Mouse (Mus musculus) stomach, embryonic 14.5 days (tissue): ENCODE data around the gene Hist1h4a. TPM values are rescaled to one million over a fixed set of nuclear protein-coding genes. Genes with fewer than 3 reads are reported as not detected.

Experiments used
- ATAC-seq: fragments of 200-750 bp; cut with Nextera tagmentation; 2 replicates; pipeline ENCODE4 v1.8.0; 2017; ENCODE audit warnings: low read depth, moderate TSS enrichment; ENCODE audit not compliant: insufficient number of reproducible peaks, insufficient read depth, low FRiP score
- H3K27ac ChIP-seq: fragments of 300-500 bp; sonication (generic); 2 replicates; pipeline ENCODE4 v1.5.1; 2014; ENCODE audit warnings: mild to moderate bottlenecking, low read length, moderate library complexity, mixed read lengths
- H3K27me3 ChIP-seq: fragments of 300-500 bp; sonication (generic); 2 replicates; pipeline ENCODE4 v1.6.1; 2014; ENCODE audit warnings: low read length, control low read depth, mixed read lengths; ENCODE audit not compliant: control insufficient read depth, insufficient read depth
- H3K36me3 ChIP-seq: fragments of 300-500 bp; sonication (generic); 2 replicates; pipeline ENCODE4 v1.6.1; 2014; ENCODE audit warnings: mild to moderate bottlenecking, control low read depth, low read length, moderate library complexity, mixed read lengths; ENCODE audit not compliant: control insufficient read depth, insufficient read depth
- H3K4me1 ChIP-seq: fragments of 300-500 bp; sonication (generic); 2 replicates; pipeline ENCODE4 v1.6.1; 2014; ENCODE audit warnings: low read length, control low read depth, mixed read lengths; ENCODE audit not compliant: control insufficient read depth, insufficient read depth
- H3K4me2 ChIP-seq: fragments of 300-500 bp; sonication (generic); replicated peaks from 2 replicates; pipeline ENCODE4 v1.6.1; 2014; ENCODE audit warnings: low read depth, low read length, control low read depth
- H3K4me3 ChIP-seq: fragments of 300-500 bp; sonication (generic); 2 replicates; pipeline ENCODE4 v1.5.1; 2014; ENCODE audit warnings: low read depth, low read length, control low read depth
- H3K9ac ChIP-seq: fragments of 300-500 bp; sonication (generic); replicated peaks from 2 replicates; pipeline ENCODE4 v1.6.1; 2014; ENCODE audit warnings: low read depth, mild to moderate bottlenecking, control low read depth, low read length, moderate library complexity, mixed read lengths
- H3K9me3 ChIP-seq: fragments of 300-500 bp; sonication (generic); 2 replicates; pipeline ENCODE4 v1.6.1; 2016; ENCODE audit warnings: low read depth, low read length, control low read depth; ENCODE audit not compliant: control insufficient read depth
- WGBS: fragments of 180-500 bp; shearing (Covaris S2); extraction: QIAGEN DNeasy Blood & Tissue Kit; methylation state at CpG from one replicate; pipeline ENCODE4 v1.1.7; 2014; 5-methylcytosine and 5-hydroxymethylcytosine counted together
- microRNA-seq: library from miRNA; unstranded; fragments of <30 nt; microRNA quantifications from one replicate; pipeline ENCODE4, GENCODE M21; 2016
- polyA plus RNA-seq: library from polyadenylated mRNA; unstranded; fragments of >200 nt; fragmentation: Nextera tagmentation; extraction: Ambion mirVana; gene quantifications from 2 replicates; pipeline ENCODE4 v1.2.1, GENCODE M21; 2014

Hist1h4a gene
- polyA plus RNA-seq, 1 experiment from 2014 or later: not detected

GRCm38 (mm10) chr13:23716261-23717042 lies 44.6 kb downstream of the Hist1h4a start:
- H3K4me3 ChIP-seq: no peak overlapping the region
- no peak overlapping the region for H3K27ac ChIP-seq
- no peaks in the 10 kb centered on the region for H3K4me1 ChIP-seq
- H3K4me2 ChIP-seq: no peak overlapping the region
- WGBS: 86% methylated on average over 5 of the region's 5 CpGs
- H3K27me3 ChIP-seq: no peaks in the 10 kb centered on the region
- no peak for ATAC-seq
- no peak overlapping the region for H3K9ac ChIP-seq
- no peaks in the 10 kb centered on the region for H3K36me3 ChIP-seq
- no peaks in the 10 kb centered on the region for H3K9me3 ChIP-seq

Small RNA genes within 50 kb of the gene (microRNA-seq; reads per million reads assigned to microRNA genes)
- gene Gm44314: not detected
- not detected for gene Gm44484

Other genes starting within 250 kb of the Hist1h4a start
- gene Hist1h4h, start 230.2 kb downstream of the Hist1h4a start, polyA plus RNA-seq: 4.8 and 6.7 TPM in 2 replicates
- 7.8 and 14.1 TPM in 2 replicates for gene Hist1h2af, start 227.3 kb downstream of the Hist1h4a start, polyA plus RNA-seq
- 5.5 and 7.8 TPM in 2 replicates for gene Hist1h3g, start 225.8 kb downstream of the Hist1h4a start, polyA plus RNA-seq
- gene Hist1h2bh, start 217.8 kb downstream of the Hist1h4a start, polyA plus RNA-seq: 1.1 and 1.2 TPM in 2 replicates
- 0.94 and 1.3 TPM in 2 replicates for gene Hist1h3f, start 217.2 kb downstream of the Hist1h4a start, polyA plus RNA-seq
- gene Hist1h4f, start 209.6 kb downstream of the Hist1h4a start, polyA plus RNA-seq: 1.8 and 2.4 TPM in 2 replicates
- 1.0 and 1.1 TPM in 2 replicates for gene Hist1h1d, start 208.0 kb downstream of the Hist1h4a start, polyA plus RNA-seq
- gene Hist1h3e, start 198.9 kb downstream of the Hist1h4a start, polyA plus RNA-seq: 10.2 and 10.3 TPM in 2 replicates
- gene Hist1h2ae, start 190.0 kb downstream of the Hist1h4a start, polyA plus RNA-seq: 92.6 and 109 TPM in 2 replicates
- gene Hist1h2bg, start 189.8 kb downstream of the Hist1h4a start, polyA plus RNA-seq: 11.0 and 12.6 TPM in 2 replicates
- gene Hist1h2bf, start 187.0 kb downstream of the Hist1h4a start, polyA plus RNA-seq: 7.1 and 7.3 TPM in 2 replicates
- 4.1 and 6.2 TPM in 2 replicates for gene Hist1h2ad, start 186.8 kb downstream of the Hist1h4a start, polyA plus RNA-seq
- 11.2 and 16.2 TPM in 2 replicates for gene Hist1h3d, start 185.5 kb downstream of the Hist1h4a start, polyA plus RNA-seq
- gene Hist1h4d, start 179.6 kb downstream of the Hist1h4a start, polyA plus RNA-seq: 99.6 and 119 TPM in 2 replicates
- 2.7 and 2.8 TPM in 2 replicates for gene Hist1h2be, start 140.1 kb downstream of the Hist1h4a start, polyA plus RNA-seq
- 17.5 and 18.7 TPM in 2 replicates for gene Hist1h1e, start 138.7 kb downstream of the Hist1h4a start, polyA plus RNA-seq
- 2.4 and 3.2 TPM in 2 replicates for gene Hist1h2ac, start 77.3 kb downstream of the Hist1h4a start, polyA plus RNA-seq
- gene Hist1h2bc, start 77.0 kb downstream of the Hist1h4a start, polyA plus RNA-seq: 58.8 and 65.1 TPM in 2 replicates
- gene Hist1h1t, start 65.4 kb downstream of the Hist1h4a start, polyA plus RNA-seq: not detected in 2 replicates
- gene Hist1h4c, start 62.8 kb downstream of the Hist1h4a start, polyA plus RNA-seq: 7.2 and 9.6 TPM in 2 replicates
- 6.1 and 6.8 TPM in 2 replicates for gene Hfe, start 50.4 kb downstream of the Hist1h4a start, polyA plus RNA-seq
- 38.5 and 39.4 TPM in 2 replicates for gene Hist1h1c, start 22.4 kb downstream of the Hist1h4a start, polyA plus RNA-seq
- gene Hist1h3c, start 15.6 kb downstream of the Hist1h4a start, polyA plus RNA-seq: 6.1 and 8.4 TPM in 2 replicates
- gene Hist1h2bb, start 14.5 kb downstream of the Hist1h4a start, polyA plus RNA-seq: 2.0 and 2.1 TPM in 2 replicates
- gene Hist1h2ab, start 10.1 kb downstream of the Hist1h4a start, polyA plus RNA-seq: 38.8 and 50.2 TPM in 2 replicates
- 11.1 and 11.8 TPM in 2 replicates for gene Hist1h3b, start 9.0 kb downstream of the Hist1h4a start, polyA plus RNA-seq
- 2.5 and 3.3 TPM in 2 replicates for gene Hist1h4b, start 4.2 kb downstream of the Hist1h4a start, polyA plus RNA-seq
- gene Hist1h3a, start 1.2 kb upstream of the Hist1h4a start, polyA plus RNA-seq: 6.1 and 6.5 TPM in 2 replicates
- 2.4 and 3.6 TPM in 2 replicates for gene Hist1h1a, start 2.4 kb upstream of the Hist1h4a start, polyA plus RNA-seq
- not detected in 2 replicates for gene Trim38, start 8.7 kb upstream of the Hist1h4a start, polyA plus RNA-seq
- 0.13 and 0.17 TPM in 2 replicates for gene Slc17a2, start 45.8 kb upstream of the Hist1h4a start, polyA plus RNA-seq
- not detected in 2 replicates for gene Slc17a3, start 78.2 kb upstream of the Hist1h4a start, polyA plus RNA-seq
- gene Slc17a1, start 106.5 kb upstream of the Hist1h4a start, polyA plus RNA-seq: not detected in 2 replicates
- gene Slc17a4, start 153.8 kb upstream of the Hist1h4a start, polyA plus RNA-seq: 0.53 and 0.85 TPM in 2 replicates
- gene Hist1h2ba, start 172.9 kb upstream of the Hist1h4a start, polyA plus RNA-seq: not detected in 2 replicates
- not detected in 2 replicates for gene Hist1h2aa, start 173.2 kb upstream of the Hist1h4a start, polyA plus RNA-seq
- 0.98 and 1.7 TPM in 2 replicates for gene Scgn, start 230.0 kb upstream of the Hist1h4a start, polyA plus RNA-seq